ENCODE assay signal across 9 mouse cellular contexts in genomic region chr2:148396209-148396608, GRCm38 (mm10). TPM values are rescaled to one million over a fixed set of nuclear protein-coding genes. Genes with fewer than 3 reads are reported as not detected.
DNase-seq lines count a peak whose midpoint lies in the region; ATAC-seq and TF ChIP-seq lines count a peak whose summit lies in the region.
"Had no signal": no experiment of that assay in that cellular context is flagged by ENCODE, and none has a peak within 500 bp of the region (broad histone marks: within the 10 kb centered on the region; RNA-seq: fewer than 3 reads in every experiment).

No protein-coding gene starts in this region.

- no peak for DNase-seq in kidney, postnatal 0 days (ENCODE audit: low spot score)
- peak; percentile 55 for DNase-seq in brain, adult 2 months (ENCODE audit: low read depth, low spot score)
- no peak for DNase-seq in cerebellum, adult 11 months
- DNase-seq in spleen, postnatal 4 days (ENCODE audit: low spot score in 2 of 2): no peak

- no peak for ATAC-seq in kidney, postnatal 0 days (replicated peaks; ENCODE audit: low FRiP score, low read depth)
- ATAC-seq in kidney, embryonic 15.5 days (replicated peaks; ENCODE audit: low FRiP score): no peak
- ATAC-seq in forebrain, embryonic 16.5 days: peak; percentile 18
- ATAC-seq in midbrain, embryonic 13.5 days: no peak; the same call in 1 of the 2 replicates
- ATAC-seq in megakaryocyte-erythroid progenitor cell, adult 5-6 weeks (replicated peaks; ENCODE audit: low FRiP score, low TSS enrichment, poor library complexity, severe bottlenecking): no peak

- H3K4me1 ChIP-seq in kidney, postnatal 0 days (replicated peaks; ENCODE audit: insufficient read depth, low read length): peaks cover 15% of the 10 kb centered on the region
- peaks cover 15% of the 10 kb centered on the region for H3K4me1 ChIP-seq in kidney, embryonic 15.5 days
- peaks cover 5% of the 10 kb centered on the region for H3K4me1 ChIP-seq in forebrain, embryonic 16.5 days (replicated peaks; ENCODE audit: control insufficient read depth, insufficient read depth, low read length)
- H3K4me1 ChIP-seq in midbrain, embryonic 13.5 days (replicated peaks): peaks cover 9% of the 10 kb centered on the region

- H3K36me3 ChIP-seq in kidney, postnatal 0 days (ENCODE audit: insufficient read depth, low read length): no peaks in the 10 kb centered on the region
- no peaks in the 10 kb centered on the region for H3K36me3 ChIP-seq in kidney, embryonic 15.5 days
- H3K36me3 ChIP-seq in forebrain, embryonic 16.5 days (ENCODE audit: control insufficient read depth, insufficient read depth): no peaks in the 10 kb centered on the region
- no peaks in the 10 kb centered on the region for H3K36me3 ChIP-seq in midbrain, embryonic 13.5 days
- H3K36me3 ChIP-seq: liver, embryonic 15.5 days had no signal

- H3K9me3 ChIP-seq in kidney, postnatal 0 days (replicated peaks; ENCODE audit: low read length): no peaks in the 10 kb centered on the region
- no peaks in the 10 kb centered on the region for H3K9me3 ChIP-seq in kidney, embryonic 15.5 days (replicated peaks)
- no peaks in the 10 kb centered on the region for H3K9me3 ChIP-seq in forebrain, embryonic 16.5 days (ENCODE audit: control insufficient read depth, low read length)
- H3K9me3 ChIP-seq in midbrain, embryonic 13.5 days: no peaks in the 10 kb centered on the region
- H3K9me3 ChIP-seq: liver, embryonic 15.5 days had no signal

- no peak overlapping the region for H3K4me3 ChIP-seq in kidney, postnatal 0 days (replicated peaks; ENCODE audit: low read depth, low read length)
- H3K4me3 ChIP-seq in kidney, embryonic 15.5 days (replicated peaks): no peak overlapping the region
- H3K4me3 ChIP-seq in forebrain, embryonic 16.5 days (replicated peaks; ENCODE audit: low read length): peak overlapping the region; percentile 62
- peak overlapping the region; percentile 58; the same call in 1 of the 2 replicates for H3K4me3 ChIP-seq in midbrain, embryonic 13.5 days (replicated peaks)

- H3K9ac ChIP-seq in kidney, postnatal 0 days (ENCODE audit: low read depth, low read length): no peak overlapping the region
- no peak overlapping the region for H3K9ac ChIP-seq in kidney, embryonic 15.5 days
- H3K9ac ChIP-seq in forebrain, embryonic 16.5 days (replicated peaks; ENCODE audit: low read depth, low read length): no peak overlapping the region
- no peak overlapping the region for H3K9ac ChIP-seq in midbrain, embryonic 13.5 days (replicated peaks)
- H3K9ac ChIP-seq: liver, embryonic 15.5 days had no signal

- H3K4me2 ChIP-seq in kidney, postnatal 0 days (ENCODE audit: low read length): 0 out of 2 replicates have a peak overlapping the region, but pooled peaks have one; percentile 88
- H3K4me2 ChIP-seq in kidney, embryonic 15.5 days: no peak overlapping the region
- peak overlapping the region; percentile 95 for H3K4me2 ChIP-seq in forebrain, embryonic 16.5 days (ENCODE audit: low read length)
- peak overlapping the region; percentile 93 for H3K4me2 ChIP-seq in midbrain, embryonic 13.5 days (replicated peaks)

- peaks cover 11% of the 10 kb centered on the region for H3K27me3 ChIP-seq in kidney, postnatal 0 days (ENCODE audit: insufficient read depth, low read length)
- peaks cover 35% of the 10 kb centered on the region for H3K27me3 ChIP-seq in kidney, embryonic 15.5 days
- H3K27me3 ChIP-seq in forebrain, embryonic 16.5 days (replicated peaks; ENCODE audit: control insufficient read depth, insufficient read depth, low read length): peaks cover 14% of the 10 kb centered on the region
- peaks cover 43% of the 10 kb centered on the region for H3K27me3 ChIP-seq in midbrain, embryonic 13.5 days

- H3K27ac ChIP-seq in kidney, postnatal 0 days: no peak overlapping the region
- no peak overlapping the region for H3K27ac ChIP-seq in kidney, embryonic 15.5 days
- H3K27ac ChIP-seq in forebrain, embryonic 16.5 days (ENCODE audit: low read length): no peak overlapping the region
- no peak overlapping the region for H3K27ac ChIP-seq in midbrain, embryonic 13.5 days
- H3K27ac ChIP-seq: liver, embryonic 15.5 days had no signal

- TF ChIP-seq CTCF in kidney, postnatal 0 days (IDR thresholded peaks at IDR 0.05; ENCODE audit: low read depth): no peak

- 76% methylated on average over 10 of the region's 10 CpGs for WGBS in kidney, postnatal 0 days
- WGBS in kidney, embryonic 15.5 days: 67% methylated on average over 10 of the region's 10 CpGs
- 74% methylated on average over 10 of the region's 10 CpGs for WGBS in forebrain, embryonic 16.5 days
- 69% methylated on average over 10 of the region's 10 CpGs for WGBS in midbrain, embryonic 13.5 days

RNA-seq across cellular contexts. Expression of gene Sstr4, which starts 1.1 kb away (rescaled TPM):
- polyA plus RNA-seq in kidney, postnatal 0 days (2015; fragmentation: Nextera tagmentation; extraction: Ambion mirVana): 0.16 and 0.19 TPM in 2 replicates
- 0.25 and 0.30 TPM in 2 replicates for polyA plus RNA-seq in kidney, embryonic 15.5 days (2015; fragmentation: Nextera tagmentation; extraction: Ambion mirVana)
- 1.6 and 2.1 TPM in 2 replicates for polyA plus RNA-seq in forebrain, embryonic 16.5 days (2015; fragmentation: Nextera tagmentation; extraction: Ambion mirVana)
- polyA plus RNA-seq in midbrain, embryonic 13.5 days (2015; fragmentation: Nextera tagmentation; extraction: Ambion mirVana): 0.79 and 1.5 TPM in 2 replicates
- not detected in 2 replicates for total RNA-seq in megakaryocyte-erythroid progenitor cell, adult 5-6 weeks (2014; fragmentation: Nextera tagmentation)
- total RNA-seq in megakaryocyte-erythroid progenitor cell, adult 5-6 weeks (2017): not detected in 2 replicates
- polyA plus RNA-seq: liver, embryonic 15.5 days had no signal

RNA-seq across cellular contexts. Expression of gene Thbd, which starts 11.8 kb away (rescaled TPM):
- 14.7 and 14.8 TPM in 2 replicates for polyA plus RNA-seq in kidney, postnatal 0 days (2015; fragmentation: Nextera tagmentation; extraction: Ambion mirVana)
- 9.1 and 10.4 TPM in 2 replicates for polyA plus RNA-seq in kidney, embryonic 15.5 days (2015; fragmentation: Nextera tagmentation; extraction: Ambion mirVana)
- polyA plus RNA-seq in forebrain, embryonic 16.5 days (2015; fragmentation: Nextera tagmentation; extraction: Ambion mirVana): 7.3 and 10.4 TPM in 2 replicates
- polyA plus RNA-seq in midbrain, embryonic 13.5 days (2015; fragmentation: Nextera tagmentation; extraction: Ambion mirVana): 4.5 and 4.8 TPM in 2 replicates
- 0.52 and 3.5 TPM in 2 replicates for total RNA-seq in megakaryocyte-erythroid progenitor cell, adult 5-6 weeks (2014; fragmentation: Nextera tagmentation)
- 1.7 and 1.8 TPM in 2 replicates for total RNA-seq in megakaryocyte-erythroid progenitor cell, adult 5-6 weeks (2017)

RNA-seq across cellular contexts. Expression of gene Cd93, which starts 47.2 kb away (rescaled TPM):
- 17.0 and 17.5 TPM in 2 replicates for polyA plus RNA-seq in kidney, postnatal 0 days (2015; fragmentation: Nextera tagmentation; extraction: Ambion mirVana)
- polyA plus RNA-seq in kidney, embryonic 15.5 days (2015; fragmentation: Nextera tagmentation; extraction: Ambion mirVana): 16.3 and 17.1 TPM in 2 replicates
- 7.4 and 7.5 TPM in 2 replicates for polyA plus RNA-seq in forebrain, embryonic 16.5 days (2015; fragmentation: Nextera tagmentation; extraction: Ambion mirVana)
- polyA plus RNA-seq in midbrain, embryonic 13.5 days (2015; fragmentation: Nextera tagmentation; extraction: Ambion mirVana): 6.4 and 6.7 TPM in 2 replicates
- total RNA-seq in megakaryocyte-erythroid progenitor cell, adult 5-6 weeks (2014; fragmentation: Nextera tagmentation): 4.0 and 7.3 TPM in 2 replicates
- 3.9 and 13.0 TPM in 2 replicates for total RNA-seq in megakaryocyte-erythroid progenitor cell, adult 5-6 weeks (2017)

Comparison
In these comparisons a context has a peak if more than half of its experiments do, and no peak if none do; other contexts are left out.
1. H3K4me3 ChIP-seq: peak in forebrain, embryonic 16.5 days (single experiment) and midbrain, embryonic 13.5 days (single experiment); none in kidney, postnatal 0 days (single experiment) and kidney, embryonic 15.5 days (single experiment).